Mouse (Mus musculus): ENCODE measurements at regions not wholly inside any gene's neighbourhood (a gene's known extent, or its start where the extent isn't known, plus 50 kb on each side); places are given as distances from the start of the nearest gene placed in this dataset.

DNA sequence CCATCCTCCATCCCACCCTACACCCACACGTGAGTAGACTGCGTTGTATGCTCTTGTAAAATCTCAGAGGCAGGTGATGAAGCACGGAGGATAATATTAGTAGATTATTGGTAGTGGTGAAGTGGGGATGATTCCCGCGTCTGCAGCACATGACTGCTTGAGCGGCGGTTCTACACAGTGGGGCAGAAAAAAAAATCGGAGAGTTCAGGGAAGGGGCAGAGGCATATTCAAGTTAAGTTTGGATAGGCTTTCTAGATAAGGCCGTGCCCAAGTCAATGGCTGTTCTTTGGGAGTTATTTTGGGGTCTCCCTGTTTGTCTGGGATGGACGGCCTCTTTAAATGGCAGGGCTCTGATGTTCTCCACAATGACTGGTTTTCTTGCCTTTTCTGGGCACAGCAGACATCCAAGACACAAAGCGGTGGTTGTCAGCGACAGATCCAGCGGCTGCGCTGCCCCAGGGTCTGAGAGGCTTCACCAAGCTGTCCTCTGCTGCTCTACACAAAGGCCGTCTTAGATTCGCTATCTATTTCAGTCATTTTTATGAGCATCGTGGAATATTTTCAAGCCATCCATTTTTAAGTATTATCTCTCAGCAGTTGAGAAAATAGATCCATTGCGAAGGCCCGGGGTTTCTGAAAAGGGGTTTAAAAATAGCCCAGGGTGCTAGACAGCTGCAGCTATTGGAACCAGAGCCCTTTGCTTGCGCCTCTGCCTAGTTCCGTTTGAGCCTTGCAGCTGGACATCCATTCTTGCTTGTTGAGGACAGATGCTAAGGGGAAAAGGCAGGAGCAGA, 284.6 kb downstream of the Gm49356 start:
- Histone ChIP-seq H3K27me3 (ENCODE audit: control insufficient read depth, insufficient read depth, low read length) (no peaks in the 10 kb centered on the region), H3K9me3 (ENCODE audit: control insufficient read depth, low read length) (no peaks in the 10 kb centered on the region), H3K4me2 (replicated peaks; ENCODE audit: low read depth) (no peak overlapping the region), H3K36me3 (ENCODE audit: control insufficient read depth, insufficient read depth, low read length) (no peaks in the 10 kb centered on the region), H3K9ac (ENCODE audit: low read length) (no peak overlapping the region), H3K27ac (replicated peaks) (no peak overlapping the region), H3K4me3 (ENCODE audit: low read depth, low read length) (no peak overlapping the region), H3K4me1 (replicated peaks; ENCODE audit: control insufficient read depth, insufficient read depth) (no peaks in the 10 kb centered on the region)
- WGBS = 82% methylated on average over 21 of the region's 21 CpGs
- ATAC-seq (ENCODE audit: low FRiP score, low TSS enrichment) (no peak), DNase-seq (ENCODE audit: low spot score) (no peak)
- no peak for TF ChIP-seq CTCF (IDR thresholded peaks at IDR 0.05; ENCODE audit: low read depth)
- no peak for TF ChIP-seq EP300 (optimal IDR thresholded peaks at IDR 0.05)

DNA sequence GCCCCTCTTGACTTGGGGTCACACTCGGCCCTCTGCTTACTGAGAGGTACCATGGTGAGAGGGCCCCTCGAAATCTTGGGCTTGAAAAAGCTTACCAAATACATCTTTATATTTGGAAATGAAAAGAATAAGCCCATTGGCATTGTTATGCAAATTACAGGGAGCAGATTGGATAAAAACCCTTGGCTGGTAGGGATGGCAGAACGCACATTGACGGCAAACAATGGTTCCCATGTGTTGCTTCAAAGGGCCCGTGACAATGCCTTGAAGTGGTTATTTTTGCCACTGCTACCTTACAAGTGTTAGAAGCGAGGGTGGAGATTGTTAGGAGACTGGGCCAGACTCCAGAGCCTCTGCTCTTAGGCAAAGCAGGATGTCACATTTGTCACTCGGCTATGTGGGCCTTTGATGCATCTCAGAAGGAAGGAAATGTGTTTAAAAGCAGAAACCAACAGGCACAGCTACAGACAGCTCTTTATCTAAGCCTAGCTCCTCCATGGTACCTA, 285.2 kb downstream of the Gm49356 start:
- Histone ChIP-seq H3K27ac (replicated peaks) (0 out of 2 replicates have a peak overlapping the region, but pooled peaks have one; percentile 13), H3K36me3 (ENCODE audit: control insufficient read depth, insufficient read depth, low read length) (no peaks in the 10 kb centered on the region), H3K27me3 (ENCODE audit: control insufficient read depth, insufficient read depth, low read length) (no peaks in the 10 kb centered on the region), H3K9ac (ENCODE audit: low read length) (no peak overlapping the region), H3K4me3 (ENCODE audit: low read depth, low read length) (no peak overlapping the region), H3K4me1 (replicated peaks; ENCODE audit: control insufficient read depth, insufficient read depth) (no peaks in the 10 kb centered on the region), H3K4me2 (replicated peaks; ENCODE audit: low read depth) (no peak overlapping the region), H3K9me3 (ENCODE audit: control insufficient read depth, low read length) (no peaks in the 10 kb centered on the region)
- ATAC-seq (ENCODE audit: low FRiP score, low TSS enrichment) (no peak), DNase-seq (ENCODE audit: low spot score) (no peak)
- 49% methylated on average over 7 of the region's 7 CpGs for WGBS
- TF ChIP-seq CTCF (IDR thresholded peaks at IDR 0.05; ENCODE audit: low read depth) (no peak), EP300 (optimal IDR thresholded peaks at IDR 0.05) (no peak)

DNA sequence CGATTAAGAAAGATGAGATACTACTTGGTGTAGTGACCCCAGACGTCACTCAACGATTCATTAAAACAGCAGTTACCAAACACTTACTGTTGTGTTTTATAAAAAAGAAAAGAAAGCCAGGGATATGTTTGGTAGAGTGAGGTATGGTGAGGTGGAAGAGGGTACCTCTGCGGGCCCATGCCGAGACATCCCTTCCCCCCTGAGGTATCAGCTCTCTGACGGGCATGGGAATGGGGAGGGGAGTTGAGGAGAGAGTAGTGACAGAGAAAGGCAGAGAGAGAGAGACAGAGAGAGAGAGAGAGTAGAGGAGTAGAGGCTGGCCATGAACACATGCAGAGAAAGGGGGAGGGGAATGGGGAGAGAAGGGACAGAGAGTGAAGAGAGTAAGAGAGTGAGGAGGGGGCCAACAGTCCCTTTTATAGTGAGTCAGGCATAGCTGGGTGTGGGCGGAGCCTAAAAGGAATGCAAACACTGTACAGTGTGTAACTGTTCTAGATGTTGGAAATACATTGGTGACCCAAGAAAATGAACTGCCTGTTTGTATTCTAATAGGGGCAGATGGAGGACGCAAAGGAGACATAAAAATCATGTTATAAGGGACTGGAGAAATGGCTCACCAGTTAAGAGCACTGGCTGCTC, 285.9 kb downstream of the Gm49356 start:
- Histone ChIP-seq H3K9me3 (ENCODE audit: control insufficient read depth, low read length) (no peaks in the 10 kb centered on the region), H3K27me3 (ENCODE audit: control insufficient read depth, insufficient read depth, low read length) (no peaks in the 10 kb centered on the region), H3K36me3 (ENCODE audit: control insufficient read depth, insufficient read depth, low read length) (no peaks in the 10 kb centered on the region), H3K9ac (ENCODE audit: low read length) (no peak overlapping the region), H3K4me1 (replicated peaks; ENCODE audit: control insufficient read depth, insufficient read depth) (no peaks in the 10 kb centered on the region), H3K4me3 (ENCODE audit: low read depth, low read length) (no peak overlapping the region), H3K27ac (replicated peaks) (no peak overlapping the region), H3K4me2 (replicated peaks; ENCODE audit: low read depth) (no peak overlapping the region)
- WGBS = 49% methylated on average over 8 of the region's 8 CpGs
- TF ChIP-seq CTCF (IDR thresholded peaks at IDR 0.05; ENCODE audit: low read depth) = no peak
- no peak for TF ChIP-seq EP300 (optimal IDR thresholded peaks at IDR 0.05)
- ATAC-seq (ENCODE audit: low FRiP score, low TSS enrichment) = peak; percentile 70
- DNase-seq (ENCODE audit: low spot score) = no peak

DNA sequence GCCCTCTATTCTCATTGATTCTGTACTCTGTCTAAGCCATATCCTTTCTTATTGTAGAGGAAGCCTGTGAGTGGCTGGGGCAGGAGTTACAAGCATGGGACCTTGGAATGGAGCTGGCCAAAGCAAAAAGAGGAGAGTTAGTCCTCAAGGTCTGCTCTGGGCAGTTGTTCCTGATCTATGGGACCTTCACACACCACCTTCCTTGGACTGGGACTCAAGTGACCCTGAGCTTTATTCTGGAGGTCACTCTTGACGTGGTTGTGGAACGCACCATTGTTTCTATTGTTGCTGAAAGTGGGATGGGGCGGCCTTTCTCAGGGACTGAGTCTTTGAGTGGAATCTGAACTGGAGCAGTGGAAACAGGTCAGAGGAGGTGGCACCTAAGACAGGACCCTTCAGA, 291.0 kb downstream of the Gm49356 start:
- no peaks in the 10 kb centered on the region for H3K36me3 ChIP-seq (ENCODE audit: control insufficient read depth, insufficient read depth, low read length)
- no peak overlapping the region for H3K27ac ChIP-seq (replicated peaks)
- WGBS = 92% methylated on average over 3 of the region's 3 CpGs
- no peak for TF ChIP-seq CTCF (IDR thresholded peaks at IDR 0.05; ENCODE audit: low read depth)
- TF ChIP-seq EP300 (optimal IDR thresholded peaks at IDR 0.05) = no peak
- H3K9ac ChIP-seq (ENCODE audit: low read length) = no peak overlapping the region
- H3K4me1 ChIP-seq (replicated peaks; ENCODE audit: control insufficient read depth, insufficient read depth) = no peaks in the 10 kb centered on the region
- no peak overlapping the region for H3K4me3 ChIP-seq (ENCODE audit: low read depth, low read length)
- ATAC-seq (ENCODE audit: low FRiP score, low TSS enrichment) = no peak
- DNase-seq (ENCODE audit: low spot score) = no peak
- no peak overlapping the region for H3K4me2 ChIP-seq (replicated peaks; ENCODE audit: low read depth)
- no peaks in the 10 kb centered on the region for H3K9me3 ChIP-seq (ENCODE audit: control insufficient read depth, low read length)
- H3K27me3 ChIP-seq (ENCODE audit: control insufficient read depth, insufficient read depth, low read length) = no peaks in the 10 kb centered on the region

DNA sequence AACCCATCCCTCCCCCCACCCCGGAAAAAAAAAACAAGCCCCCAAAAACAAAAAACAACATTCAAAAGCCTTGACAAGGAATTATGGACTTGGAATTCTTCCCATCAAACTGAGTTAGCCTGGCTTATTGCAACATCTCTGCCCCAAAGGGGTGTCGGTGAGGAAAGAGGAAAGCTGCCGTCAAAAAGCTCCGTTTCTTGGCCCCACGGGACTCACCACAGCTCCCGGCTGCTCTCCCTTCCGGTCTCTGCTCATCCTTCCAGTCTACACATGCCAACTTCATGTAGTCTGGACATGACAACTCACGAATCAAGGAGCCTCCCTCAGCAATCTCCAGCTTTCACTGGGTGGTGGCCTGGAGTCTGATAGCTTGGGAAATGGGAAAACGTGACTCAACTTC, 295.4 kb downstream of the Gm49356 start:
- TF ChIP-seq EP300 (optimal IDR thresholded peaks at IDR 0.05) (no peak), CTCF (IDR thresholded peaks at IDR 0.05; ENCODE audit: low read depth) (no peak)
- Histone ChIP-seq H3K4me2 (replicated peaks; ENCODE audit: low read depth) (no peak overlapping the region), H3K9ac (ENCODE audit: low read length) (no peak overlapping the region), H3K4me1 (replicated peaks; ENCODE audit: control insufficient read depth, insufficient read depth) (0 out of 2 replicates have a peak, but pooled peaks cover 2% of the 10 kb centered on the region), H3K27ac (replicated peaks) (no peak overlapping the region), H3K36me3 (ENCODE audit: control insufficient read depth, insufficient read depth, low read length) (no peaks in the 10 kb centered on the region), H3K27me3 (ENCODE audit: control insufficient read depth, insufficient read depth, low read length) (no peaks in the 10 kb centered on the region), H3K9me3 (ENCODE audit: control insufficient read depth, low read length) (no peaks in the 10 kb centered on the region), H3K4me3 (ENCODE audit: low read depth, low read length) (no peak overlapping the region)
- 37% methylated on average over 9 of the region's 9 CpGs for WGBS
- DNase-seq (ENCODE audit: low spot score) (no peak), ATAC-seq (ENCODE audit: low FRiP score, low TSS enrichment) (no peak)

DNA sequence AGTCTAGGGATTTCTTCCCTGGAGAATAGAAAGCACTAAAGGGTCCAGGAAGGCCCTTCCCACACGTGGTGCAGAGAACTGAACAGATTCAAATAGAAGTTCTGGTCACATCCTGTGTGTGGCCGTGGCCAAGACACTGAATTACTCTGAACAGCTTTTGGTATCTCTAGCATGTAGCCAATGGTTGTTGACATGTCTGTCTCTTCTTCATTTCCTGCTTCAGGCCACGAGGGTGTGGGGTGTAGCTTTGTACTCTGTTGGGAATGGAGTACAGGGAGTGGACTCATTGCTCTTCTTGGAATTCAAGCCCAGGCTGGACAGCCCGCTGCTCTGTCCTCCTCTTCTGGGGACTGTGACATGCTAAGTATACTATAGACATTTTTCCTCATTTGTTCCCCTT, 298.5 kb downstream of the Gm49356 start:
- no peak overlapping the region for H3K27ac ChIP-seq (replicated peaks)
- no peaks in the 10 kb centered on the region for H3K27me3 ChIP-seq (ENCODE audit: control insufficient read depth, insufficient read depth, low read length)
- no peaks in the 10 kb centered on the region for H3K9me3 ChIP-seq (ENCODE audit: control insufficient read depth, low read length)
- H3K4me3 ChIP-seq (ENCODE audit: low read depth, low read length) = no peak overlapping the region
- TF ChIP-seq CTCF (IDR thresholded peaks at IDR 0.05; ENCODE audit: low read depth) (no peak), EP300 (optimal IDR thresholded peaks at IDR 0.05) (no peak)
- DNase-seq (ENCODE audit: low spot score) = no peak
- H3K4me1 ChIP-seq (replicated peaks; ENCODE audit: control insufficient read depth, insufficient read depth) = 0 out of 2 replicates have a peak, but pooled peaks cover 2% of the 10 kb centered on the region
- WGBS = 57% methylated on average over 4 of the region's 4 CpGs
- H3K36me3 ChIP-seq (ENCODE audit: control insufficient read depth, insufficient read depth, low read length) = no peaks in the 10 kb centered on the region
- H3K4me2 ChIP-seq (replicated peaks; ENCODE audit: low read depth) = no peak overlapping the region
- no peak overlapping the region for H3K9ac ChIP-seq (ENCODE audit: low read length)
- no peak for ATAC-seq (ENCODE audit: low FRiP score, low TSS enrichment)
